Mouse (Mus musculus) heart, adult 2 months (tissue): ENCODE data around the gene Gm20388. TPM values are rescaled to one million over a fixed set of nuclear protein-coding genes. Genes with fewer than 3 reads are reported as not detected.

ENCODE experiments used
- DNase-seq, 2 experiments: peaks; one replicate each; pipeline ENCODE4 v3.0.0; 2021
- H3K27ac ChIP-seq: fragments of 200-600 bp; 2 replicates; pipeline ENCODE4 v1.8.1; 2022
- H3K27me3 ChIP-seq: fragments of 200-500 bp; 2 replicates; pipeline ENCODE4 v1.6.1; 2012; ENCODE audit warnings: mild to moderate bottlenecking, low read length, inconsistent platforms, mixed read lengths; ENCODE audit not compliant: control insufficient read depth, insufficient read depth
- H3K36me3 ChIP-seq: fragments of 200-500 bp; 2 replicates; pipeline ENCODE4 v1.6.1; 2012; ENCODE audit warnings: low read length, inconsistent platforms; ENCODE audit not compliant: control insufficient read depth, insufficient read depth
- H3K4me1 ChIP-seq: fragments of 200-500 bp; 2 replicates; pipeline ENCODE4 v1.6.1; 2011; ENCODE audit warnings: low read length; ENCODE audit not compliant: control insufficient read depth, insufficient read depth
- H3K4me3 ChIP-seq: fragments of 200-600 bp; 2 replicates; pipeline ENCODE4 v1.8.1; 2022
- H3K79me2 ChIP-seq: fragments of 200-500 bp; replicated peaks from 2 replicates; pipeline ENCODE4 v1.6.1; 2012; ENCODE audit warnings: mild to moderate bottlenecking, inconsistent platforms, low read length, moderate library complexity, mixed read lengths; ENCODE audit not compliant: control insufficient read depth, insufficient read depth
- H3K9ac ChIP-seq: fragments of 200-500 bp; 2 replicates; pipeline ENCODE4 v1.6.1; 2012; ENCODE audit warnings: low read depth, mild to moderate bottlenecking, control low read depth, inconsistent platforms, low read length, mixed read lengths
- CTCF ChIP-seq: fragments of 200-600 bp; IDR thresholded peaks from 2 replicates; pipeline ENCODE4 v1.8.1; 2022; ENCODE audit warnings: antibody characterized with exemption, mild to moderate bottlenecking, moderate library complexity
- EP300 ChIP-seq: fragments of 200-500 bp; IDR thresholded peaks from 2 replicates; pipeline ENCODE4 v1.6.1; 2011; ENCODE audit warnings: low read depth, low read length, control low read depth; ENCODE audit not compliant: insufficient read depth
- POLR2A ChIP-seq: fragments of 200-500 bp; IDR thresholded peaks from 2 replicates; pipeline ENCODE4 v1.6.1; 2011; ENCODE audit warnings: mild to moderate bottlenecking, low read depth, low read length, control low read depth; ENCODE audit not compliant: insufficient read depth
- WGBS: fragments of 180-500 bp; shearing (Covaris S2); methylation state at CpG from one replicate; pipeline ENCODE4 v1.1.7; 2018; 5-methylcytosine and 5-hydroxymethylcytosine counted together
- intact Hi-C: fragments of 180-260 bp; cut with DNase I; formaldehyde crosslinking; loops from one replicate; pipeline ENCODE4 v1.15.1; 2025
- polyA plus RNA-seq: library from polyadenylated mRNA; depleted of rRNA; stranded (reverse); fragments of >200 nt; gene quantifications from 2 replicates; pipeline ENCODE4 v1.2.3, GENCODE M21; 2012
- total RNA-seq, 2 experiments: library from RNA; stranded (reverse); gene quantifications; 2 replicates each; pipeline ENCODE4 v1.2.3; 2021

Gene Gm20388
- total and polyA plus RNA-seq, 3 experiments: 1.8 to 32.3 TPM; not detected in 1

DNA sequence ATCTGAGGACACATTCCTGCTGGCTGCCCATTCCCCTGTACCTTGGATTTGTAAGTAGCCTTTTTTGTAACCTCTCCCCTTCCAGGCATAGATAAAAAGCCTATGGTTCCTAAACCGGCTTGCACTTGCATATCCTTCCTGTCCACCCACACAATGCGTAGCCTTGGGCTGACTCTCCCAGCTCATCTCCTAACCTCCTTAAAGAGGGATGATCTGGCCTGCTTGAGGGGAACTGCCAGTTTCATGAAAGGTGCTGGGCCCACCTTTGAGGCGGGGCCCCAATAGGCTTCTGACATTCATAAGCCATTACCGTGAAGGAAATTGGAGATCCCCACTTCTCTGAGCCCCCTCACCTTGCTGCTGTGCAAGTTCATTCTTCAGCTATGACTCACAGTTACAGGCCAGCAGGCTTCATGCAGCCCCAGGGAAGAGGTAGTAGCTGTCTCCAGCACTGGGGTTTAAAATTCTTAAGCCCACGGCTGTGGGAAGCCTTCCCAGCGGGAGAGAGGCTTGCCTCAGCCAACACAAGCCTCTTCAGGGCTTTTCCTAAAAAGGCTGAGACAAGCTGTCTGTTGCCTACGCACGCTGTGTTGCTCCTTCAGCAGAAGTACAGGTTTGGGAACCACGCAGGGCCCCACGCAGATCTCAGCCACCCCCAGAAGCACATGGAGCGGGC lies 2551.0 kb downstream of the Gm20388 start:
- no peak for DNase-seq
- WGBS: 75% methylated on average over 11 of the region's 11 CpGs
- intact Hi-C loops: no loop called here
- TF ChIP-seq CTCF: no peak
- TF ChIP-seq EP300: no peak
- TF ChIP-seq POLR2A: no peak
- no peaks in the 10 kb centered on the region for H3K36me3 ChIP-seq
- no peak overlapping the region for H3K4me3 ChIP-seq
- H3K27ac ChIP-seq: no peak overlapping the region
- H3K79me2 ChIP-seq: no peaks in the 10 kb centered on the region
- no peaks in the 10 kb centered on the region for H3K27me3 ChIP-seq
- H3K4me1 ChIP-seq: peaks cover 4% of the 10 kb centered on the region; the same call in 1 of the 2 replicates
- no peak overlapping the region for H3K9ac ChIP-seq

DNA sequence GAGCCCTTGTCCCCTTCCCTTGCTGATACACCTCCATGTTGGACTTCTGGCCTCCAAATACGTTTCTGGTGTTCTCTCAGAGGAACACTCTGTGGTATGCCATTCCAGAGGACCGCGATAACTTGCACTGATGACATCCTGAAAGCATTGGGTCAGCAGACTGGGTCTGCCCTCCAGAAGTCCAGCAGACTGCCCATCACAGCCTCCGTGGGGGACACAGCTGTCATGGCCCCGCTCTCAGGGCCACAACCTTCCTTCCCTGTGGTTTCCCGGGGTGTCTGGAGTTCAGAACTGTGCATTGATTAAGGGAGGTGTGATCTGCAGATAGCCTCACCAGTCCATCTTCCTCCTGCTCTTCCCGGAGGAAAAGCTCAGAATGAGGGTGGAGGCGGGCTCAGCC lies 2551.9 kb downstream of the Gm20388 start:
- no peak overlapping the region for H3K9ac ChIP-seq
- no peaks in the 10 kb centered on the region for H3K79me2 ChIP-seq
- no peaks in the 10 kb centered on the region for H3K27me3 ChIP-seq
- H3K4me3 ChIP-seq: no peak overlapping the region
- no peak overlapping the region for H3K27ac ChIP-seq
- whole genome bisulfite sequencing: 77% methylated on average over 8 of the region's 8 CpGs
- TF ChIP-seq EP300 (no peak), CTCF (no peak), POLR2A (no peak)
- intact Hi-C loops: no loop called here
- no peaks in the 10 kb centered on the region for H3K36me3 ChIP-seq
- peaks cover 4% of the 10 kb centered on the region; the same call in 1 of the 2 replicates for H3K4me1 ChIP-seq
- DNase-seq: no peak

DNA sequence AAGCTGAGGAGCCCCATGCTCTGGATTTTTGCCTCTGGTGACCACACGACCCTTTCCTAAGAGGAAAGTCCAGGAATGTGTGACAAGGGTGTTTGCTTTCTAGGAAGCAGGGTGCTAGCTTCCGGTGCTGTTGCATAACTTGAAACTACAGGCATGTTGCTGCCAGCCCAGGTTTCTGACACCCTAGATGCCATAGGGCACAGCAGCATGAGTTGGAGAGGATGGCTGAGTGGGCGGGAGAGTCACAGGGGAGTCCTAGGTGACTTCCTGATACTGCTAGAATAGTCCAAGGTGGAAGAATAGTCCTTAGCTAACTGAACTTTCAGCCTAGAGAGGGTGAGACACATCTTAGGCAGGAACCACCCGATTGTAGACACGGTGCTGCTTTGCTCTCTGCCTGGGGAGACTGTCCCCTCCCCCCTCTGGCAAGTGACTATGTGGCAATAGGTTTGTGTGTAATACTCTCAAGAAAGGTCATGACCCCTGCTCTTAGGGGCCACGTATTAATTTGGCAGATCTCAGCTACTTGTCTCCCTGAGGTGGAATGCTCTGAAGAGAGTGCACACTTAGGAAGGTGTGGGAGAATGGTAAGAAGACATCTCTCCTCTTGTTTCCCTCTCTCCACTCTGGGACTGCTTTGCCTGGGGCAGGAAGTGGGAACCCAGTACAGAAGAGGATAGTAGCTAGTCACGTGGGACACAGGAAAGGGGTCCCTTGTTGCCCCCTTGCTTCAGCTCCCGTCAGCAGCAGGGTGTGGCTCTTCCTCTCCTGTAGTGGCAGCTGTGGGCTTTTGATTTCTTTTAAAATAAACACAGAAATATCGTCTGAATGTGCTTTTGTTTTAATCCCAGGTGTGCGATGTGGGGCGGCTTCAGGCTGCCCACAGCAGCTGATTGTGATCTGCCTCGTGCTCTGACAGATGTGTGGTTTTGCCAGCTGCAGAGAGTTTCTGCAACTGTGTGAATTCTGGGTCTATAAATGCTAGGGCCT lies 2553.3 kb downstream of the Gm20388 start:
- 39% methylated on average over 12 of the region's 12 CpGs for WGBS
- no peak for DNase-seq
- H3K4me1 ChIP-seq: peaks cover 4% of the 10 kb centered on the region; the same call in 1 of the 2 replicates
- intact Hi-C loops: no loop called here
- no peak overlapping the region for H3K9ac ChIP-seq
- H3K27me3 ChIP-seq: no peaks in the 10 kb centered on the region
- H3K27ac ChIP-seq: no peak overlapping the region
- no peak for TF ChIP-seq POLR2A
- no peaks in the 10 kb centered on the region for H3K36me3 ChIP-seq
- H3K79me2 ChIP-seq: no peaks in the 10 kb centered on the region
- H3K4me3 ChIP-seq: no peak overlapping the region

DNA sequence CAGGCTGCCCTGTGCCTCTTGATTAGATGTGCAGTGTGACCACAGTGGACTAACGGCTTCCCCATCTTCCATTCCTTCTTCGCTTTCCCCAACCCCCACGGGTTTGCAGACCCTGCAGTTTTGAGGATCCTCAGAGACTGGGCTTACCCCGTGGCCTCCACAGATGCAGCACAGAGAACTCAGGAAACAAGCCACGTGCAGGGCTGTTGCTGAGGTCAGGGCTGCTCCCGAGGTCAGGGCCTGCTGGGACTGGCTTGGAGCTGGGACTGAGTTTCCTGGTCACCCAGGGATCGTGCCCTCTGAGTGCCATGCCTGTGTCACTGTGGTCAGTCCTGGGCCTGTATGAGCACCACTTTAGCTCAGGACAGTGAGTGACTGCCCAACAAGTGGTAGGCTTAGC lies 2554.3 kb downstream of the Gm20388 start:
- H3K27me3 ChIP-seq: no peaks in the 10 kb centered on the region
- H3K79me2 ChIP-seq: no peaks in the 10 kb centered on the region
- H3K27ac ChIP-seq: no peak overlapping the region
- H3K36me3 ChIP-seq: no peaks in the 10 kb centered on the region
- peaks cover 2% of the 10 kb centered on the region; the same call in 1 of the 2 replicates for H3K4me1 ChIP-seq
- H3K4me3 ChIP-seq: no peak overlapping the region
- 64% methylated on average over 7 of the region's 7 CpGs for WGBS
- DNase-seq: no peak
- intact Hi-C loops: no loop called here
- no peak for TF ChIP-seq EP300
- TF ChIP-seq CTCF: no peak
- no peak for TF ChIP-seq POLR2A
- H3K9ac ChIP-seq: no peak overlapping the region

DNA sequence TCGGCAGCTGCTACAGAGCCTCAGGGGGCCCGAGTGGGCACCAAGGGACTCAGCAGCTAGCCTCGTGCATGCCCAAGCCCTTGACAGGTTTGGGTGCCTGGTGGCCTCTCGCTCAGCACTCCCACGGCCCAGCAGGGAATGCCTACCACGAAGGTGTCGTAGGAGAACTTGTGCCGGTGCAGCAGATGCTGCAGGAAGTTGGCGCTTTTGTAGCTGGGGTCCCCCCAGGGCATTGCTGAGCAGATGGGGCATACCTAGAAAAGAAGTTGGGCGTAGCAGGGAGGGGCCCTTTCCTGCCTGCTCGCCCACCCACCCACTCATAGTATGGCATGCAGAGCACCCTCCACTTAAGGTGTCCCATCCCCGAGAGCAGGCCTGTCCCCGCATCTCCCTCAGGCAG lies 2557.2 kb downstream of the Gm20388 start:
- intact Hi-C loops: no loop called here
- H3K4me3 ChIP-seq: no peak overlapping the region
- H3K27me3 ChIP-seq: no peaks in the 10 kb centered on the region
- 88% methylated on average over 13 of the region's 13 CpGs for WGBS
- DNase-seq: no peak
- no peaks in the 10 kb centered on the region for H3K4me1 ChIP-seq
- H3K79me2 ChIP-seq: no peaks in the 10 kb centered on the region
- no peaks in the 10 kb centered on the region for H3K36me3 ChIP-seq
- H3K27ac ChIP-seq: no peak overlapping the region
- TF ChIP-seq EP300: no peak
- TF ChIP-seq POLR2A: no peak
- TF ChIP-seq CTCF: no peak
- no peak overlapping the region for H3K9ac ChIP-seq

DNA sequence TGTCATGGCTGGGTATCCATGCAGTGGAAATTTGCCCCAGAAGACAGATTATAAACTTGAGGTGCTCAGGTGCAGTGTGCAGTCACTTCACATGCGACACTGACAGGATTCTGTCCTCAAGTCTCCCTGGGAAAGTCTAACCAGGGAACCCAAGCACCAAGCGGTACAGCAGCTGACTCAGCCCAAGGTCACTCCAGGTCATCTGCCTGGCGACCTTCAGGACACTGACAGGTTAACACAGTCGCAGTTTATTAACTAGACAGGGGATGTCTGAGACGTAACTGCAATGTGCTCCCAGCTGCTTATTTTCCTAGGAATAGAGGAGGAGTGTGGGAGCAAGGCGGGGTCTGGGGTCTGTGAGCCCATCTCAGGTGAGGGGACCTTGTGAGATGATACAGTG lies 2558.8 kb downstream of the Gm20388 start:
- intact Hi-C loops: no loop called here

More for the DNA sequence above, 2558.8 kb downstream of the Gm20388 start:
- Histone ChIP-seq H3K4me1 (no peaks in the 10 kb centered on the region), H3K79me2 (no peaks in the 10 kb centered on the region), H3K27ac (no peak overlapping the region), H3K36me3 (no peaks in the 10 kb centered on the region), H3K9ac (no peak overlapping the region), H3K27me3 (no peaks in the 10 kb centered on the region), H3K4me3 (no peak overlapping the region)
- DNase-seq: no peak
- no peak for TF ChIP-seq EP300
- TF ChIP-seq CTCF: no peak
- no peak for TF ChIP-seq POLR2A
- 61% methylated on average over 6 of the region's 6 CpGs for WGBS
